Mouse (Mus musculus): ENCODE results near the gene Macrod1. TPM values are rescaled to one million over a fixed set of nuclear protein-coding genes. Genes with fewer than 3 reads are reported as not detected.

The Macrod1 gene
- polyA plus RNA-seq, 1 experiment from 2014 or later: 5.6 TPM

GRCm38 (mm10) chr19:7103349-7103992 is 46.9 kb downstream of the Macrod1 start:
- 48% methylated on average over 4 of the region's 4 CpGs for WGBS
- Histone ChIP-seq H3K36me3 (ENCODE audit: control insufficient read depth, insufficient read depth, low read length) (no peaks in the 10 kb centered on the region), H3K4me3 (ENCODE audit: low read depth, low read length) (no peak overlapping the region), H3K27me3 (ENCODE audit: control insufficient read depth, insufficient read depth, low read length) (no peaks in the 10 kb centered on the region), H3K9ac (replicated peaks; ENCODE audit: low read depth, low read length) (peak overlapping the region; percentile 28; the same call in 1 of the 2 replicates), H3K9me3 (ENCODE audit: control insufficient read depth, low read length) (no peaks in the 10 kb centered on the region), H3K27ac (ENCODE audit: low read depth, low read length) (peak overlapping the region; percentile 48), H3K4me2 (ENCODE audit: low read depth, low read length) (peak overlapping the region; percentile 27; the same call in 1 of the 2 replicates), H3K4me1 (ENCODE audit: control insufficient read depth, insufficient read depth, low read length) (peaks cover 44% of the 10 kb centered on the region)
- ATAC-seq (ENCODE audit: low read depth): no peak; the same call in 1 of the 2 replicates

GRCm38 (mm10) chr19:7103993-7104401 is 47.4 kb downstream of the Macrod1 start:
- WGBS: 5% methylated on average over 19 of the region's 19 CpGs
- no peaks in the 10 kb centered on the region for H3K9me3 ChIP-seq (ENCODE audit: control insufficient read depth, low read length)
- no peak overlapping the region for H3K4me3 ChIP-seq (ENCODE audit: low read depth, low read length)
- no peaks in the 10 kb centered on the region for H3K36me3 ChIP-seq (ENCODE audit: control insufficient read depth, insufficient read depth, low read length)
- peak overlapping the region; percentile 28; the same call in 1 of the 2 replicates for H3K9ac ChIP-seq (replicated peaks; ENCODE audit: low read depth, low read length)
- H3K4me2 ChIP-seq (ENCODE audit: low read depth, low read length): peak overlapping the region; percentile 27; the same call in 1 of the 2 replicates
- peak; percentile 68 for ATAC-seq (ENCODE audit: low read depth)
- no peaks in the 10 kb centered on the region for H3K27me3 ChIP-seq (ENCODE audit: control insufficient read depth, insufficient read depth, low read length)
- peak overlapping the region; percentile 48; the same call in 1 of the 2 replicates for H3K27ac ChIP-seq (ENCODE audit: low read depth, low read length)
- H3K4me1 ChIP-seq (ENCODE audit: control insufficient read depth, insufficient read depth, low read length): peaks cover 44% of the 10 kb centered on the region

GRCm38 (mm10) chr19:7105544-7105943 is 48.9 kb downstream of the Macrod1 start, which contains the start of gene Flrt1:
Gene Flrt1 (minus strand): TSS chr19:7105729.
- Histone ChIP-seq H3K4me2 (ENCODE audit: low read depth, low read length) (no peak within 1 kb of the TSS), H3K9me3 (ENCODE audit: control insufficient read depth, low read length) (no peaks in the 10 kb centered on the region), H3K4me3 (ENCODE audit: low read depth, low read length) (no peak within 1 kb of the TSS), H3K36me3 (ENCODE audit: control insufficient read depth, insufficient read depth, low read length) (no peaks in the 10 kb centered on the region), H3K27ac (ENCODE audit: low read depth, low read length) (no peak within 1 kb of the TSS; the same call in 1 of the 2 replicates), H3K27me3 (ENCODE audit: control insufficient read depth, insufficient read depth, low read length) (no peaks in the 10 kb centered on the region), H3K9ac (replicated peaks; ENCODE audit: low read depth, low read length) (no peak within 1 kb of the TSS), H3K4me1 (ENCODE audit: control insufficient read depth, insufficient read depth, low read length) (peaks cover 52% of the 10 kb centered on the region)
- WGBS: 38% methylated on average over 9 of the region's 9 CpGs
- ATAC-seq (ENCODE audit: low read depth): no peak

- Histone ChIP-seq H3K9ac (replicated peaks; ENCODE audit: low read depth, low read length) (no peak overlapping the region), H3K9me3 (ENCODE audit: control insufficient read depth, low read length) (no peaks in the 10 kb centered on the region), H3K4me1 (ENCODE audit: control insufficient read depth, insufficient read depth, low read length) (peaks cover 56% of the 10 kb centered on the region), H3K27ac (ENCODE audit: low read depth, low read length) (no peak overlapping the region), H3K36me3 (ENCODE audit: control insufficient read depth, insufficient read depth, low read length) (no peaks in the 10 kb centered on the region), H3K27me3 (ENCODE audit: control insufficient read depth, insufficient read depth, low read length) (no peaks in the 10 kb centered on the region), H3K4me2 (ENCODE audit: low read depth, low read length) (no peak overlapping the region), H3K4me3 (ENCODE audit: low read depth, low read length) (no peak overlapping the region)
- 81% methylated on average over 2 of the region's 2 CpGs for WGBS
- ATAC-seq (ENCODE audit: low read depth): no peak
Measured at GRCm38 (mm10) chr19:7106566-7106965, 50.0 kb downstream of the Macrod1 start.

- H3K9ac ChIP-seq (replicated peaks; ENCODE audit: low read depth, low read length): no peak overlapping the region
- no peaks in the 10 kb centered on the region for H3K27me3 ChIP-seq (ENCODE audit: control insufficient read depth, insufficient read depth, low read length)
- no peaks in the 10 kb centered on the region for H3K9me3 ChIP-seq (ENCODE audit: control insufficient read depth, low read length)
- no peak for ATAC-seq (ENCODE audit: low read depth)
- 77% methylated on average over 4 of the region's 4 CpGs for WGBS
- no peak overlapping the region for H3K4me2 ChIP-seq (ENCODE audit: low read depth, low read length)
- H3K4me3 ChIP-seq (ENCODE audit: low read depth, low read length): no peak overlapping the region
- H3K27ac ChIP-seq (ENCODE audit: low read depth, low read length): no peak overlapping the region
- peaks cover 50% of the 10 kb centered on the region for H3K4me1 ChIP-seq (ENCODE audit: control insufficient read depth, insufficient read depth, low read length)
- no peaks in the 10 kb centered on the region for H3K36me3 ChIP-seq (ENCODE audit: control insufficient read depth, insufficient read depth, low read length)
Measured at GRCm38 (mm10) chr19:7107174-7107573, 50.6 kb downstream of the Macrod1 start.

- no peaks in the 10 kb centered on the region for H3K36me3 ChIP-seq (ENCODE audit: control insufficient read depth, insufficient read depth, low read length)
- H3K9me3 ChIP-seq (ENCODE audit: control insufficient read depth, low read length): no peaks in the 10 kb centered on the region
- H3K4me3 ChIP-seq (ENCODE audit: low read depth, low read length): no peak overlapping the region
- H3K27me3 ChIP-seq (ENCODE audit: control insufficient read depth, insufficient read depth, low read length): no peaks in the 10 kb centered on the region
- H3K9ac ChIP-seq (replicated peaks; ENCODE audit: low read depth, low read length): no peak overlapping the region
- 54% methylated on average over 6 of the region's 6 CpGs for WGBS
- no peak overlapping the region for H3K27ac ChIP-seq (ENCODE audit: low read depth, low read length)
- no peak overlapping the region for H3K4me2 ChIP-seq (ENCODE audit: low read depth, low read length)
- H3K4me1 ChIP-seq (ENCODE audit: control insufficient read depth, insufficient read depth, low read length): peaks cover 41% of the 10 kb centered on the region
- ATAC-seq (ENCODE audit: low read depth): no peak
Measured at GRCm38 (mm10) chr19:7108114-7108905, 51.7 kb downstream of the Macrod1 start.

GRCm38 (mm10) chr19:7110097-7110496 is 53.5 kb downstream of the Macrod1 start:
- no peaks in the 10 kb centered on the region for H3K27me3 ChIP-seq (ENCODE audit: control insufficient read depth, insufficient read depth, low read length)
- WGBS: 7% methylated on average over 5 of the region's 5 CpGs
- ATAC-seq (ENCODE audit: low read depth): no peak
- no peak overlapping the region for H3K27ac ChIP-seq (ENCODE audit: low read depth, low read length)
- H3K9me3 ChIP-seq (ENCODE audit: control insufficient read depth, low read length): no peaks in the 10 kb centered on the region
- no peak overlapping the region for H3K4me3 ChIP-seq (ENCODE audit: low read depth, low read length)
- H3K4me2 ChIP-seq (ENCODE audit: low read depth, low read length): no peak overlapping the region
- peaks cover 35% of the 10 kb centered on the region for H3K4me1 ChIP-seq (ENCODE audit: control insufficient read depth, insufficient read depth, low read length)
- no peak overlapping the region for H3K9ac ChIP-seq (replicated peaks; ENCODE audit: low read depth, low read length)
- H3K36me3 ChIP-seq (ENCODE audit: control insufficient read depth, insufficient read depth, low read length): no peaks in the 10 kb centered on the region

- Histone ChIP-seq H3K36me3 (ENCODE audit: control insufficient read depth, insufficient read depth, low read length) (no peaks in the 10 kb centered on the region), H3K4me1 (ENCODE audit: control insufficient read depth, insufficient read depth, low read length) (peaks cover 30% of the 10 kb centered on the region), H3K4me2 (ENCODE audit: low read depth, low read length) (no peak overlapping the region), H3K9ac (replicated peaks; ENCODE audit: low read depth, low read length) (no peak overlapping the region), H3K27ac (ENCODE audit: low read depth, low read length) (no peak overlapping the region), H3K27me3 (ENCODE audit: control insufficient read depth, insufficient read depth, low read length) (no peaks in the 10 kb centered on the region), H3K9me3 (ENCODE audit: control insufficient read depth, low read length) (no peaks in the 10 kb centered on the region), H3K4me3 (ENCODE audit: low read depth, low read length) (no peak overlapping the region)
- no peak for ATAC-seq (ENCODE audit: low read depth)
- 47% methylated on average over 6 of the region's 6 CpGs for WGBS
Measured at GRCm38 (mm10) chr19:7110875-7111274, 54.3 kb downstream of the Macrod1 start.

GRCm38 (mm10) chr19:7111309-7111708 is 54.7 kb downstream of the Macrod1 start:
- no peak for ATAC-seq (ENCODE audit: low read depth)
- Histone ChIP-seq H3K27me3 (ENCODE audit: control insufficient read depth, insufficient read depth, low read length) (no peaks in the 10 kb centered on the region), H3K9ac (replicated peaks; ENCODE audit: low read depth, low read length) (no peak overlapping the region), H3K36me3 (ENCODE audit: control insufficient read depth, insufficient read depth, low read length) (no peaks in the 10 kb centered on the region), H3K4me1 (ENCODE audit: control insufficient read depth, insufficient read depth, low read length) (peaks cover 29% of the 10 kb centered on the region), H3K4me3 (ENCODE audit: low read depth, low read length) (no peak overlapping the region), H3K9me3 (ENCODE audit: control insufficient read depth, low read length) (no peaks in the 10 kb centered on the region), H3K4me2 (ENCODE audit: low read depth, low read length) (no peak overlapping the region), H3K27ac (ENCODE audit: low read depth, low read length) (no peak overlapping the region)
- WGBS: 93% methylated on average over 6 of the region's 6 CpGs

Data from neural tube, embryonic 14.5 days (tissue).